ENCODE assay signal across 8 mouse cellular contexts in genomic region chr2:48885945-48886344, GRCm38 (mm10).
A peak's percentile ranks its signal among the peaks of the same experiment; 100 is the strongest.
DNase-seq lines count a peak whose midpoint lies in the region; ATAC-seq lines count a peak whose summit lies in the region.

No protein-coding gene starts in this region.

- no peak overlapping the region for H3K9ac ChIP-seq in liver, embryonic 11.5 days (ENCODE audit: low read depth, low read length)

- H3K27ac ChIP-seq in liver, embryonic 11.5 days (ENCODE audit: low read depth, low read length) = no peak overlapping the region

- H3K4me3 ChIP-seq in liver, embryonic 11.5 days (ENCODE audit: low read depth, low read length) = no peak overlapping the region

- H3K4me2 ChIP-seq in liver, embryonic 11.5 days = no peak overlapping the region

- peak; percentile 43 to 57 for DNase-seq in CD8-positive naive resting alpha-beta T cell, adult 2 months (ENCODE audit: low read depth in 2 of 2, low spot score in 2 of 2)
- DNase-seq in adrenal gland, adult 2 months = peak; percentile 40
- peak; percentile 63 for DNase-seq in embryo, embryonic 11.5 days (ENCODE audit: low read depth, low spot score)
- DNase-seq in heart, adult 9 months (ENCODE audit: low spot score in 2 of 2) = peak; percentile 17 to 70
- peak; percentile 39 to 86 for DNase-seq in kidney, postnatal 25 days
- peak; percentile 40 for DNase-seq in liver, embryonic 11.5 days (ENCODE audit: low spot score)
- DNase-seq in neural tube, embryonic 10.5 days (ENCODE audit: extremely low spot score, low spot score) = peak; percentile 43
- DNase-seq in testis, postnatal 10 days (ENCODE audit: low spot score) = peak; percentile 69

- no peaks in the 10 kb centered on the region for H3K9me3 ChIP-seq in liver, embryonic 11.5 days (ENCODE audit: control insufficient read depth, low read length)

- H3K4me1 ChIP-seq in liver, embryonic 11.5 days (replicated peaks; ENCODE audit: control insufficient read depth, insufficient read depth, low read length) = no peaks in the 10 kb centered on the region

- H3K27me3 ChIP-seq in liver, embryonic 11.5 days (replicated peaks; ENCODE audit: control insufficient read depth, insufficient read depth, low read length) = no peaks in the 10 kb centered on the region

- ATAC-seq in liver, embryonic 11.5 days (replicated peaks; ENCODE audit: low FRiP score) = no peak

- no peaks in the 10 kb centered on the region for H3K36me3 ChIP-seq in liver, embryonic 11.5 days (ENCODE audit: control insufficient read depth, insufficient read depth, low read length)
